Mouse (Mus musculus) adrenal gland, postnatal 14 days (tissue): ENCODE results near the gene Phgdh. TPM values are rescaled to one million over a fixed set of nuclear protein-coding genes. Genes with fewer than 3 reads are reported as not detected.

Experiments
- DNase-seq: peaks from one replicate; pipeline ENCODE4 v3.0.0; 2021; ENCODE audit warnings: mixed read lengths
- total RNA-seq: library from RNA; stranded (reverse); gene quantifications from 2 replicates; pipeline ENCODE4 v1.2.3, GENCODE M21; 2021

Phgdh gene
- total RNA-seq, 1 experiment from 2014 or later = 21.0 TPM

- no peak for DNase-seq
Observed at GRCm38 (mm10) chr3:98348106-98348505, 8.3 kb upstream of the Phgdh start.

DNA sequence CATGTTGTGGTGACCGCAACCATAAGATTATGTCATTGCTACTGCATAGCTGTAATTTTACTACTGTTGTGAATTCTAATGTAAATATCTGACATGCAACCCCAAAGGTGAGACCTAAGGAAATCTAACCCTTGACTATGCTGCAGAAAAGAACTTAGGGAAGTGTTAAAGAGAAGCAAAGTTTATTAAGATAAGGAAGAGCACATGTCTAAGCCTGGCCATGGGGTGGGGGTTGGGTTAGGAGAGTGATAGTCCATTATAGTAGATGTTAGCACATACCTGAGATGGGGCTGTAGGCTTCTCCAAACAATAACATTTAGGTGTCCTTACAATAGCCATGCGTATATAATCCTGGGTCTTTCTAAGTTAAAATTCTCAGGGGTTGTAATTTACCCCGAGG is 3.4 kb upstream of the Phgdh start:
- no peak for DNase-seq

DNA sequence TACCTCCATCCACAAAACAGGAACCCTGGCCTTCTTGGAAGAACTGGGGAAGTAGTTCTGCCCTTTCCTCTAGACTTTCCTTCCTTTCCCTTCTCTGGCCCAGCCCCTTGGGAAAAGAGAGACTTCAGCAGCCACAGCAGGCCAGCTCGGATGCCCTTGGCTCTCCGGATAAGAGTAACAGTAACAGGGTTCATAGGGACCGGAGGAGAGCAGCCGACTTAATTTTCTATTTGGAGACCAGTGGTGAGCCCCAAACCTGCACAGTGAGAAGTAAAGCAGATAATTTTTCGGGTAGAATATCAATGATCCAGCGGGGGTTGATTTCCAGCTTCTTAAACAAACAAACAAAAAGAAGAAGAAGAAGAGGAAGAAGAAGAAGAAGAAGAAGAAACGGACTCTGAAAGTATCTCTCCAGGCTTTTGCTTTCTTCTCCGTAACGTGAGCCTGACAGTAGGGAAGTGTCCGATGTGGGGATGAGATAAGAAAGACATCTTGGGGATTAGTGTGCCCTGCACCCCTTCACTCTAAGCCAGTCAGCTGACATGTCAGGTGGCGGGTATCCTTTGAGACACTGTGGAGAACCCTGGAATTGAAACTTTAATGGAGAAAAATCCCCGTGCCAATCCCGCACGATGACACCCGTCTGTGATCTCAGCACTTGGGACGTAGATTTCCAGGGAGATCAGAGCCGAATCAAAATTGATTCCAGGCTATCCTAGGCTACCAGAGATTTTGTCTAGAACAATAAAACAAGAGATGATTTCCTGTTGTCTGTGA is 1.2 kb upstream of the Phgdh start:
- peak; percentile 22 for DNase-seq

- peak; percentile 72 for DNase-seq
Observed at GRCm38 (mm10) chr3:98339097-98339705, 589 bp downstream of the Phgdh start.

DNA sequence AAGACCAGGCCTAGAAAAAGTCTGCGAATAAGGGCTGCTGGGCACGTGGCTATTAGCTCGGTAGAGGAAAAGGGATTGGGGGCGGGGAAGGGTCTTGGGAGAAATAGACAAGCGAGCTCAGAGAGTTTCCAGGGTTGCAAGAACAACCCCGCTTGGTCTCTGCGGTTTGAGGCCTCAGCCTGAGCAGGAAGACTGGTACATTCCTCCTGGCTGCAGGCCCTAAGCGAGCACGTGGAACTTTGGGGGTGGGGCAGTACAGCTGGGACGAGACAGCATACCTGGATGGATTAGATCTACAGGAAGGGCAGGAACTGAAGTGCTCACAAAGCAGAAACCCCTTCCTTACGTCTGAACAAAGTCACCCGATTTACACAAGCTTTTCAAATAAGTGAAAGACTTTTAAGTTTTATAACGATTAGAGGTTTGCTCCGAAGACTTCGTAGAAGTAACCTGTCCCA is 1.2 kb downstream of the Phgdh start:
- DNase-seq = peak; percentile 71

- DNase-seq = no peak
Observed at GRCm38 (mm10) chr3:98336661-98337654, 2.8 kb downstream of the Phgdh start.

DNA sequence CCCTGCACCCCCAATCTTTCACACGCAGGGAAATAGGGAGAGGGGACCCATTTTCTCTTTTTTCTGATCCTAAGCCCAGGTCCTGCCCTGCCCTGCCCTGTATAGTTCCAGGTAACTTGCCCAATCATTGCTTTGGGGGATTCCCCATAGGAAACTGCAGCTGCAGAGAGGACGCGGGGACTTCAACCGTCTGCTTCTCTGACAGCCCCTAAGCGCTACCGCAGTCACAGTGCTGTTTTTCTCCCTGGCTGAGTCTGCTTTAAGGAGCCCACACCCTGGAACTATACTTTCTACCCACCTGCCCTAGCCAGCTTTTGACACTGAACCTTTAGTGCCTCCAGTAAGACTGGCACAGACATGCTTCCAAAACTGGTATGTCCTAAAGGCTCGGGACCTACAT is 3.9 kb downstream of the Phgdh start:
- no peak for DNase-seq

DNA sequence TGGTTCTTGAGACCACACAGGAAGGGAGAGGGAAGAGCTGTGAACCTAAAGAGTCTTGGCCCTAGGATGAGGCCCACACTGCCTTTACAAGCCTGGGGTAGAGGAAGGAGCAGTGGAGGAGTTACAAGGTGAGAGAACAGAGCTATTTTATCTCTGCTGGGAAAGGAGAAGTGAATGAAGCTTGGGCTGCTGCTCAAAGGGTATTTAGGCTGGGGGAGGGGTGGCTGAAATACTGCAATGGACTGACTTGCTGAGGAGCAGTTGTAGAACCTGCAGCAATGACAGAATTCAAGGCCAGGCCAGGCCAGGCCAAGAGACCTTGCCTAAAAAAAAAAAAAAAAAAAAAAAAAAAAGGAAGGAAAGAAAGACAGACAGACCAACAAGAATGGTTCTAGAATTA is 4.5 kb downstream of the Phgdh start:
- DNase-seq = no peak

- no peak for DNase-seq
Observed at GRCm38 (mm10) chr3:98334010-98334409, 5.8 kb downstream of the Phgdh start.

- DNase-seq = no peak
Observed at GRCm38 (mm10) chr3:98324235-98324634, 15.6 kb downstream of the Phgdh start.

GRCm38 (mm10) chr3:98322209-98322608 is 17.6 kb downstream of the Phgdh start:
- DNase-seq = no peak

DNA sequence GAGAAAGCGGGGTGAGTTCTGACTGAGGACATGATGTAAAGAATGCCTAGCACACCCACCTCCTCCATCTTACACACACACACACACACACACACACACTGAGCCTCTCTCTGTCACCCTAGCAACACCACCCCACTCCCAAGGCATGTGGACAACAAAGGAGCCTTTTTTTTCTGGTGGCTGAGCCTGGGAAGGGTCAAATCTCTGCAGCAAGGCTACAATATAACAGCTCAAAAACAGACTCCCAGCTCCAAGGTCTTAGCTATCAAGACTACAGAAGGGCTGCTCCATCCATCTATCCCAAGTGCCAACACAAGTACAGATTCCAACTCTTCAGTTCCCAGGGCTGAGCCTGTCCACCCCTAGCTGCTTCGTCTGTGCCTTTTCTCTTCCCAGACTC is 20.6 kb downstream of the Phgdh start:
- no peak for DNase-seq

DNA sequence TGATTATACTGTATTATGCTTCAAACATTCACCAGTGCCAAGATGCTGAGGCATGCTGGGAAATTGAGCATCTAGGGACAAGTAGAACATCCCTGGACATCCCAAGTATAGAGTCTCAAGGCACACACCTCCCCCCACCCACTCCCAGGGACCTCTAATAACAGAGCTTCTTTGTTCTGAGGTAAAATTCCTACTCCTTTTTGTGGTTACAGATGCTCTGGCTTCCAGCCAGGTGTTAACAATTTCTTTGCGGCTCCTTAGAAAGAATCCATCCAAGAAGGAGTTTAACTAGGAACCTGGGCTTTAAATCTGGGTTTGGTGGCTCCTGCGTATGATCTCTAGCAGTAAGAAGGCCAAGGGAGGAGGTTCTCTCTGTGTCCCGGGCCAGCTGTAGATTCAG is 22.6 kb downstream of the Phgdh start:
- no peak for DNase-seq

DNA sequence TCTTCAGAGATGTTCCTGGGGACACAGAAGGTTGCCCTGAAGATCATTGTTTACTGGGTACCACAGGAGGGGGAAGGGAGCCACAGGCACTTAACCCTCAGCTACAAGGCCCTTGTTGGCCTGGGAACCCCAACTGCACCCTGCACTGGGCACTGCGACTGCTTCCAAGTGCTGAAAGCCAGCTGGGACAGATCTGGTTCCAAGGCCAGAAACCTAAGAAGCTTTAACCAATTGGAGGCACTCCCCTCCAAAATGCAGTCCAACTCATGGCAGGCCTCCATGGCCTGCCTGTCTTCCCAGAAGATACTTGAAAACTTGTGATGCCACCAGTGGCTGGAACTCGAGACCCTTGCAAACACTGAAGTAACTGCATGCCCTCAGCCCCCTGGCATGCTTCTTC is 24.6 kb downstream of the Phgdh start:
- no peak for DNase-seq

DNA sequence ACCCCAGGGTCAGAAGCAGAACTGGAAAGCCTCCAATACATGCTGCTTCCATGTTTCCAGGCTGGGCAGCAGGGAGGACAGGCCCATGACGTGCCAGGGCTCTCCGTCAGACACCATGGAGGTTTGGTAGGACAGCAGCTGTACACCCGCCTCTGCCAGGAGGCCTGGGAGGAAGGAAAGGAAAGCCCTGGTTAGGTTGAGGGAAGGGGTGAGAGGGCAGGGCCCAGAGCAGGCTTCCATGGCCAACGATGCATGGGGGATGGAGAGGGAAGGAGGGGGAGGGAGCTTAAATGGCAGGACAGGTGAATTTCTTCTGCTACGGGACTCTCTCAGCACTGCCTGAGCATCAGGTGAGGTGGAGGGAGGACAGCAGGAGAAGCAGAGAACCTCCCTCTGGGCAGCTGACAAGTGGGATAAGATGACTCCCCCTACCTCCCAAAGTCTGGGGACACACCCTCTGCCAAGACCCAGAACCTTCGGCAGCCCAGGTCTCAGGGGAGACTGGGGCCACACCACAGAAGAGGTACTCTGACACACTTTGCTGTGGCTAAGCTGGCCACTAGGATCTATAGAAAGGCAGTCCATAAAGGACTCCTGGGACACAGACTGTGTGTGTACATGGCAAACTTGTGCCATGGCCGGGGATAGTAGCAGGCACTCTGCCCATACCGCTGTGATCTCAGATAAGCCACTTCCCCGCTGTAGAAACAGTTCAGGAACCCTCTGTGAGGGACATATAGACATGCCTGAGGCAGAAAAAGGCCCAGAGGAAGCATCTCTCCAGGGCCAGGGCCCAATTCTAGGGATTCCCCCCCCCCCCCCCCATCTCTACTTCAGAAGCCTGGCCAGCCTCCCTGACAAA is 26.3 kb downstream of the Phgdh start:
- DNase-seq = no peak

DNA sequence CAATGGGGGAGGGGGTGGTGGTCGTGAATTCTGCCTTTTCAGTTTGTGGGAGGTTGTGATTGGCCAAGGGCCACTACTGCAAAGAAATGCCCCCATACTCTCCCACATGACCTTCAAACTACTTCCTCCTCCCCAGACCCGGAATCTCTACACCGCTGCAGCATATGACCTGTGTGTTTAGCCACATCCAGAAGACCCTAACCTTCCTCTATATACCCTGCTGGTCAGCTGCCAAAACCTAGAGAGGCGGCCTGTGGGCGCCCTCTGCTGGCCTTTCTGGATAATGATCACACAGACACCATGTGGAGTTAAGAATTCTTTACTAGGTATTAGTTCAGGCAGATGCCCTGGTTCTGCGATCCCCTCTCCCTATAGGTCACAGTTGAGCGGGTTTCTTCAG is 26.9 kb downstream of the Phgdh start:
- DNase-seq = peak; percentile 66

DNA sequence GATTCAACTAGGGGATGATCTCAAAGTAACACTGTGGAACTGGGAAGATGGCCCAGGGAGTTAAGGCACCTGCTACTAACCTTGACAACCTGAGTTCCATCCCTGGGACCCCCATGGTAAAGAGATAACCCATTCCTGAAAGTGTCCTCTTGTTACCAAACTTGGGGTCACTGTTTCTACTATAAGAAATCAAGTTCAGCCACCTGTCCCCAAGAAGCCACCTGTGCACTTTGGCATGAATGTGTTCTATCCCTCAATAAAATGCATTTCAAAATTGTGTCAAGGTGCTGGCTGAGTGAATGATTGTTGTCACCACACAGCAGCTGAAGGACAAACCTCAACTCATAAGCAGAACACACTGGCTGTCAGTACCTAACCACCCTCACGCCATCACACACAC is 29.3 kb downstream of the Phgdh start:
- DNase-seq = no peak

DNA sequence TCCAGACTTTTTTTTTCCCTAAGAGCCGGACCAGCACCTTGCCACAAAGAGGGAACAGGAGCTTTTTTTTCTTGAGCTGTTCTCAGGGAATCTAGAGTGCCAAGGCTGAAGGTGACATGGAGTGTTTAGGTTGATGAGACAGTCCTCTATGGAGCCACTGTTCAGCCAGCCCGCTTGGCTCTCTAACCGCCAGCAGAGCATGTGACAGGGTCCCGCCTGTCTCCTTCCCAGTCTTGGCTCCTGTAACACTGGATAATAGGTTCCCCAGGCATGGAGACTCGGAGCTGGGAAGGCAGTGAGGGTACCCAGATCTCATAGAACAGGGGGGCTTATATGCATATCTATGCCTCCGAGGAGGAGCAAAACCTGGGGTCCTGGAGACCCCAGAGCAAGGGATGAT is 31.2 kb downstream of the Phgdh start:
- no peak for DNase-seq

GRCm38 (mm10) chr3:98301761-98302160 is 38.0 kb downstream of the Phgdh start:
- DNase-seq = no peak

DNA sequence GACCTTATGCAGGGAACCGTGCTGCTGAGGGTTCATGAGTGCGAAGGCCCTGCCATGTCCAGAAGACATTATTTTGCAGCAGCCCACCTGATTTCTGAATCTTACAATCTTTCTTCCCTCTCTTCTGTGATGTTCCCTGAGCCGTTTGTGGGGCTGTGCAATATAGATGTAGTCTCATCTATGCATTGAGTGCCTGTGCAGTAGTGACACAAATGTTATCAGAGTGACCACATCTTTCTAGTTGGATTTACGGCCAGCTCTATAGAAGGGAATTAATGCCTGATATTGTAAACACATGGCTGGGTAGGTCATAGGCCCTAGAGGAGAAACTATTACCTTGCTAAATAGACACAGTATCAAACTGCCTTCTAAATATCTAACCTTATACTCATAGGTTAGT is 39.5 kb downstream of the Phgdh start:
- no peak for DNase-seq

DNA sequence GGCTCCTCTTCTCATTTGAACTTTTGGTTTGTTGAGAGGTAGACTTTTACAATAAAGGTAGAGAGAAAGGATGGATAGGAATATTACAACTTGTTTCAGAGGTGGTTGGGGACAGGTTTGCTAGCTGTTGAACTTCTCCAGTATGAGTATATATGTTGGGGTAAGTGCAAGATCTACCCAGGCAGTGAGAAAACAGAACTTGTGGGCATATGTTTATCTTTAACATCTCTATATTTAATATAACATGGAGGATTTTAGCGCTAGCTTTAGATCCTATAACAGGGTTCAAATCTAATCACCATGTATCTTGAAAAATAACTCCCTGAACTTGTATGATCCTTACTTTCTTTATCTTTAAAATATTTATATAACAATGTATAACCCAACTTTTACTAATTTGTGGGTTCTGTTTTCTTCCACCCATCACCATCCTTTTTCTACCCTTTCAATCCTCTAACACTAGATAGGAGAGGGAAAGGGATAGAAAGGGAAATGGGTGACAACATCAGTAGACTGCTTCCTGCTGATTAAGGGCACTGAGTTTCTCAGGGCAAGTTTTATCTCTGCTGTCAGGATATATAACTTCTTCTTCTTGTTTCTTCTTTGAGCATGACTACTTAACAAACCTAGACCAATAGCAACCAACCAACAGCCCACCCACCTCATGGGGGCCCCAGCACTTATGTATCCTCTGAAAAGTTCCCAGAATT is 40.2 kb downstream of the Phgdh start:
- no peak for DNase-seq
